Mouse (Mus musculus): ENCODE data around the gene Dnajc4.

Gene Dnajc4

GRCm38 (mm10) chr19:6975537-6976521, 16.5 kb downstream of the Dnajc4 start, which contains the start of gene Plcb3:
Gene Plcb3 (minus strand): TSS chr19:6976470.
- peak; percentile 73 for DNase-seq (ENCODE audit: low spot score)

GRCm38 (mm10) chr19:6974211-6975205, 17.9 kb downstream of the Dnajc4 start, which contains the start of gene Ppp1r14b:
Gene Ppp1r14b (plus strand): TSS chr19:6974968.
- DNase-seq (ENCODE audit: low spot score) = peak; percentile 76

DNA sequence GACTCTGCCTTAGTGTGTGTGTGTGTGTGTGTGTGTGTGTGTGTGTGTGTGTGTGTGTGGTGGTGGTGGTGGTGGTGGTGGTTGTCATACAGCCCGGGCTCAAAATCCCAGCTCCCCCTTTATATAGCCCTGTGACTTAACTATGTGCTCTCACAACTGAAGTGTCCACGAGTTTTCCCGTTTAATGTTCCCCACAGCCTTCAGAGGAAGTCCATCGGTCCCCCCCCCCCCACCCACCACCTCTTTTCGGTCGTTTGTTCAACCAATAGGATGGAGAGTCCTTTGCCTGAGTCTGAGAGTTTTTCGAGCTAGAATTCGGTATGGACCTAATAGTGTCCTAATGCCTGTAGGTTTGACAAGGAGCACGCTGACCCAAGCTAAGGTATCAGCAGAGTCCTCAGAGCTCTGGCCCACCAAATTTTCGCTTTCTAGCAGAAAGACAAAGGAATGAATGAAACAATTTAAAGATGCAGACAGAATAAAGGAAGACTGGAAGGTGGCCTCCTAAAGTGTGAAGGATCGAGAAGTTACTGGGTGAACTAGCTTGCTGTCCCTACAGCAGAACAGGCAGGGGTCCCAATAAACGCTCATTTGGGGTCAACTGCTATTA, 18.7 kb downstream of the Dnajc4 start:
- DNase-seq (ENCODE audit: low spot score) = no peak

DNA sequence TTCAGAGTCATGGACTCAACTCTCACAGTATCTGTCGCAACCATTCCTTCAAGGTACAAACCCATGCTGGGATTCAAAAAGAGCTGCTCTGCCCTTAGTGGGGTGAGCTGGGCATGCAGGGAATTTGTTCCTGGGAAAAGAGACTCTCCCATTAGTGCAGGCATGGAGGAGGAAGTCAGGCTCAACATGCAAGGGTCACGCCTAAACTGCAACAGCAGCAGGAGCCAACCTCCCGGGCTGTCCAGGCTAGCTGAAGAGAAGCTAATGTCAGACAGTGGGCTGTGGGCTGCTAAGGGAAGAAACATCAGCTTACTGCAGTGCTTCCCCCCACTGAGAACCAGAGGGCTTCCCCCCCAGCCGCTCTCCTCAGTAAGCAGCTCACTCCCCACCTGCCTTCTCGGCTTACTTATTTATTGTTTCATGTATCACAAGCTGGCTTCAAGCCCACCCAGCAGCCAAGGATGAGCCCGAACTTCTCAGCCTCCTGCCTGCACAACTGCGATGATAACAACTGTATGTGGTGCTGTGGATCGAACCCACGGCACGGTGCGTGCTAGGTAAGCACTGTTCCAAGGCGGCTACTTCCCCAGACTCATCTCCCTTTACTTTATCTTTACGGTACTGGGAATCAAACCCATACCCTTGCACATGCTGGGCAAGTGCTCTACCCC, 20.0 kb downstream of the Dnajc4 start:
- no peak for DNase-seq (ENCODE audit: low spot score)

DNA sequence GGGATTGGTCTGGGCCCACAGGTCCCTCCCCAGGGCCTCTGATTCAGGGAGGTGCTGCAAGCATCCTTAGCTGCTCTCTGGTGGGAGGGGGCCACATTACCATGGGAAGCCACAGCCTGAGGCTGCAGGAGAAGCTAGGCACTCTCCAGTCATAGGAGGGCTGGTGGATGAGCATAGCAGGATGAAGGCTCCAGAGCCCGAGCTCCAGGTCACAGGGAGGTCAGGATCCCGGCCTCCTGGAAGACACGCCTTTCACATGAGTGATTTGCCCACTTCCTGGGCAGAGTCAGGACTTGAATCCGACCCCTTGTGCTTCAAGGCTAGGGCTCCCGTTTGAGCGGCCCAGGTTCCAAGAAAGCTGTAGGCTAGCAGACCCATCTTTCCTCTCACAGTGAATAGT, 20.7 kb downstream of the Dnajc4 start:
- DNase-seq (ENCODE audit: low spot score) = no peak

DNA sequence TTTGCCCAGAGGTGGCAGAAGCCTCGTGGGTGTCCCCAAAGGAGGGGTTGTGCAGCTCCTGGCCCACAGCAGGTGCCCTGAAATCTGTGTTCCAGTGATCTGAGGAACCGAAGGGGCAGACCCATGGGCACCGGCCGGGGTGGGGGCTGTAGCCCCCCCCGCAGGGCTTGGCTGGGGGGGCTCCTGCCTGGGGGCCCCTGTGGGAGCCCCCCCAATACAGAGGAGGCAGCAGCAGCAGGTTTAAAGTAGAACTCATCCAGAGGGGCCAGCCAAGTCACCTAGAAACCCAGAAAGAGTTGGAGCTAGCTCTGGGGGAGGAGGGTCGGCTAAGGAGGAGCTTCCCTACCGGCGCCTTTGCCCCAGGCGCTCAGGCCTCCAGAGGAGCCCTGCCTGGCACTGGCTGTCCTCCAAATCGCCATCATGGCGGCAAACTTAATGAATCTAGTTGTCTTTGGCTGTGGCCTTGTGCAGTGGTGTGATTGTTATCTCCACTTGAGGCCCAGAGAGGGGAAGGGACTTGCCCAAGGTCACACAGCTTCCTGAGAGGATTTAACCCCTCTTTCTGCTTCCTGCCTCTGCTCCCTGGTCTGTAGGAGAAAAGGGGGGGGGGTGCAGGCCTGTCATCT, 21.8 kb downstream of the Dnajc4 start:
- peak; percentile 66 for DNase-seq (ENCODE audit: low spot score)

- no peak for DNase-seq (ENCODE audit: low spot score)
Observed at GRCm38 (mm10) chr19:6969665-6970381, 22.5 kb downstream of the Dnajc4 start.

- DNase-seq (ENCODE audit: low spot score) = no peak
Observed at GRCm38 (mm10) chr19:6969291-6969664, 23.1 kb downstream of the Dnajc4 start.

- DNase-seq (ENCODE audit: low spot score) = no peak
Observed at GRCm38 (mm10) chr19:6968491-6969271, 23.7 kb downstream of the Dnajc4 start.

- DNase-seq (ENCODE audit: low spot score) = no peak
Observed at GRCm38 (mm10) chr19:6956461-6956860, 35.9 kb downstream of the Dnajc4 start.

GRCm38 (mm10) chr19:6955424-6955823, 36.9 kb downstream of the Dnajc4 start:
- DNase-seq (ENCODE audit: low spot score) = no peak

GRCm38 (mm10) chr19:6954046-6954445, 38.3 kb downstream of the Dnajc4 start:
- no peak for DNase-seq (ENCODE audit: low spot score)

DNA sequence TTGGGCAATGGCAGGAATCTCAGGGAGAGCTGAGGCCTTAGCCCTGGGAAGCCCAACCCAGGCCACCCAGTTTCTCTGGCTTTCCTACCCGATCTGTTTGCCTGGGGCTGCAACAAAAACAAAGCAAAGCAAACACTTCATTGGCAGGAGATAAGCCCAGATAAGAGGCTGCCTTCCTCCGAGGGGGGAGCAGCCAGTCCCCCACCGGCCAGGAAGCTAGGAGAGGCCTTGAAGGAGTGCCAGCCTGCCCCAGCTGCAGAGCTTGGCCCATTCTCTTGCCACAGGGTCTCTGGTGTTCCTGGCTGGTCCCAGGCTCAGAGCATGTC, 39.7 kb downstream of the Dnajc4 start:
- DNase-seq (ENCODE audit: low spot score) = peak; percentile 94

GRCm38 (mm10) chr19:6951994-6952711, 40.2 kb downstream of the Dnajc4 start:
- peak; percentile 85 for DNase-seq (ENCODE audit: low spot score)

DNA sequence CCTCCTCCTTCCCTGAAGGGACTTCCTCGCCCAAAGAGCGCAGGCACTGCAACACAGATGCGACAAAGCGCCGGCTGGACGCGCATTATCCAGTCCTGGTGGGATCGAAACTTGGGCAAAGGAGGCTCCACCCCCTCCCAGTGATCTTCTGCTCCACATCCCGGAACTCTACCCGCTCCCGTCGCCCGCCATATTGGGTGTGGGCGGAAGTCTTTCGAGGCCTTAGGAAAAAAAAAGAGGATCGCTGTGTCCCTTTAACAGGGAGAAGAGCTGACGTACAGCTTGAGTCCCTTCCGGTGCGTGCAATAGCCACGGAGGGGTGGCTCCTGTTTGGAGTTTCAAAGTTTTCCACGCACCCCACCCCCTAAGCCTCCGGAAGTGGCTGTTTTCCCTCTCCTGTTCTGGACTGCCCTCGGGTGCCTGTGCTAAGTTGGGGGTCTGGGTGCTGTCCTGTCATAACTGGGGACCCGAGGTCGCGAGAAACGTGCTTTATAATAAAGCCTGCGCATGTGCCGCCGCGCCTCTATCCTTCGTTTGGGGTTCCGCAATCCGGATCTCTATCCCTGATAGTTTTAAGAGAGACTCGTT, 40.9 kb downstream of the Dnajc4 start:
- DNase-seq (ENCODE audit: low spot score) = peak; percentile 95

GRCm38 (mm10) chr19:6950613-6951153, 41.7 kb downstream of the Dnajc4 start:
- DNase-seq (ENCODE audit: low spot score) = no peak

GRCm38 (mm10) chr19:6949951-6950350, 42.4 kb downstream of the Dnajc4 start:
- no peak for DNase-seq (ENCODE audit: low spot score)

- no peak for DNase-seq (ENCODE audit: low spot score)
Observed at GRCm38 (mm10) chr19:6949532-6949931, 42.8 kb downstream of the Dnajc4 start.

Measured in ovary, adult 18-20 months (tissue).